Mouse (Mus musculus) heart, embryonic 14.5 days (tissue): ENCODE results near the gene Gm4969. TPM values are rescaled to one million over a fixed set of nuclear protein-coding genes. Genes with fewer than 3 reads are reported as not detected.

Experiments used
- ATAC-seq: fragments of 200-750 bp; cut with Nextera tagmentation; 2 replicates; pipeline ENCODE4 v1.8.0; 2017; ENCODE audit warnings: low read depth, moderate TSS enrichment; ENCODE audit not compliant: insufficient number of reproducible peaks, insufficient read depth, low FRiP score
- H3K27ac ChIP-seq, 2 experiments: fragments of 200-500 bp in 1 of 2; fragments of 300-500 bp in 1 of 2; sonication (generic) in 1 of 2; replicated peaks in 1 of 2; 2 replicates each; pipeline ENCODE4 v1.5.1; 2012 to 2014; ENCODE audit warnings: low read depth in 2 of 2, low read length in 2 of 2, control low read depth in 1 of 2, mild to moderate bottlenecking in 1 of 2, mixed read lengths in 1 of 2; ENCODE audit not compliant: control insufficient read depth in 1 of 2, insufficient read depth in 1 of 2
- H3K27me3 ChIP-seq: fragments of 300-500 bp; sonication (generic); 2 replicates; pipeline ENCODE4 v1.6.1; 2014; ENCODE audit warnings: mild to moderate bottlenecking, low read length, control low read depth; ENCODE audit not compliant: control insufficient read depth, insufficient read depth
- H3K36me3 ChIP-seq: fragments of 300-500 bp; sonication (generic); 2 replicates; pipeline ENCODE4 v1.6.1; 2014; ENCODE audit warnings: mild to moderate bottlenecking, control low read depth, low read length, mixed read lengths; ENCODE audit not compliant: control insufficient read depth, insufficient read depth
- H3K4me1 ChIP-seq, 2 experiments: fragments of 200-500 bp in 1 of 2; fragments of 300-500 bp in 1 of 2; sonication (generic) in 1 of 2; 2 replicates each; pipeline ENCODE4 v1.6.1; 2012 to 2014; ENCODE audit warnings: low read length in 2 of 2, control low read depth in 1 of 2, mixed read lengths in 1 of 2; ENCODE audit not compliant: control insufficient read depth in 2 of 2, insufficient read depth in 2 of 2
- H3K4me2 ChIP-seq: fragments of 300-500 bp; sonication (generic); 2 replicates; pipeline ENCODE4 v1.6.1; 2014; ENCODE audit warnings: mild to moderate bottlenecking, low read length
- H3K4me3 ChIP-seq, 2 experiments: fragments of 200-500 bp in 1 of 2; fragments of 300-500 bp in 1 of 2; sonication (generic) in 1 of 2; 2 replicates each; pipeline ENCODE4 v1.5.1; 2012 to 2014; ENCODE audit warnings: low read length in 2 of 2, mild to moderate bottlenecking in 2 of 2, control low read depth in 1 of 2, low read depth in 1 of 2, moderate library complexity in 1 of 2; ENCODE audit not compliant: control insufficient read depth in 1 of 2, insufficient read depth in 1 of 2
- H3K9ac ChIP-seq: fragments of 300-500 bp; sonication (generic); 2 replicates; pipeline ENCODE4 v1.6.1; 2014; ENCODE audit warnings: mild to moderate bottlenecking, low read length
- H3K9me3 ChIP-seq: fragments of 300-500 bp; sonication (generic); 2 replicates; pipeline ENCODE4 v1.6.1; 2016; ENCODE audit warnings: low read length, control low read depth; ENCODE audit not compliant: control insufficient read depth
- WGBS: fragments of 180-500 bp; shearing (Covaris S2); extraction: QIAGEN DNeasy Blood & Tissue Kit; methylation state at CpG from one replicate; pipeline ENCODE4 v1.1.7; 2014; 5-methylcytosine and 5-hydroxymethylcytosine counted together
- polyA plus RNA-seq: library from polyadenylated mRNA; unstranded; fragments of >200 nt; fragmentation: Nextera tagmentation; extraction: Ambion mirVana; gene quantifications from 2 replicates; pipeline ENCODE4 v1.2.1, GENCODE M21; 2014

The Gm4969 gene
- polyA plus RNA-seq, 1 experiment from 2014 or later, result 1.2 TPM

GRCm38 (mm10) chr7:19093537-19094385 lies 24.4 kb downstream of the Gm4969 start:
- H3K9ac ChIP-seq, result peak overlapping the region; percentile 96
- H3K4me3 ChIP-seq, result peak overlapping the region; percentile 79 to 89
- H3K36me3 ChIP-seq, result peaks cover 50% of the 10 kb centered on the region
- WGBS, result under 1% methylated on average over 45 of the region's 45 CpGs
- ATAC-seq, result peak; percentile 78
- H3K4me1 ChIP-seq, result peaks cover 30 to 45% of the 10 kb centered on the region in 2 experiments
- no peaks in the 10 kb centered on the region for H3K27me3 ChIP-seq
- H3K9me3 ChIP-seq, result no peaks in the 10 kb centered on the region
- H3K4me2 ChIP-seq, result peak overlapping the region; percentile 87
- H3K27ac ChIP-seq, result peak overlapping the region; percentile 99 to 100

- H3K4me1 ChIP-seq, result peaks cover 30 to 42% of the 10 kb centered on the region in 2 experiments
Measured at GRCm38 (mm10) chr7:19093174-19093521, 25.0 kb downstream of the Gm4969 start.

GRCm38 (mm10) chr7:19092381-19093173 lies 25.6 kb downstream of the Gm4969 start:
- Histone ChIP-seq H3K36me3 (peaks cover 52% of the 10 kb centered on the region), H3K4me3 (peak overlapping the region; percentile 48 to 79), H3K4me1 (peaks cover 30 to 37% of the 10 kb centered on the region in 2 experiments), H3K27me3 (no peaks in the 10 kb centered on the region), H3K27ac (peak overlapping the region; percentile 92 to 100), H3K9ac (peak overlapping the region; percentile 66), H3K9me3 (no peaks in the 10 kb centered on the region), H3K4me2 (peak overlapping the region; percentile 87)
- 7% methylated on average over 36 of the region's 38 CpGs for WGBS
- ATAC-seq, result peak; percentile 40

More at GRCm38 (mm10) chr7:19093174-19093521, 25.0 kb downstream of the Gm4969 start:
- Histone ChIP-seq H3K4me2 (peak overlapping the region; percentile 87), H3K27me3 (no peaks in the 10 kb centered on the region), H3K27ac (peak overlapping the region; percentile 92 to 100), H3K4me3 (peak overlapping the region; percentile 48 to 79), H3K9ac (peak overlapping the region; percentile 66), H3K36me3 (peaks cover 51% of the 10 kb centered on the region), H3K9me3 (no peaks in the 10 kb centered on the region)
- 0% methylated on average over 10 of the region's 15 CpGs for WGBS
- ATAC-seq, result peak; percentile 35

GRCm38 (mm10) chr7:19091913-19092312 lies 26.3 kb downstream of the Gm4969 start:
- peaks cover 52% of the 10 kb centered on the region for H3K36me3 ChIP-seq
- no peaks in the 10 kb centered on the region for H3K27me3 ChIP-seq
- ATAC-seq, result no peak
- H3K27ac ChIP-seq, result peak overlapping the region; percentile 92 to 100; a peak in 2 of 4 replicates
- peak overlapping the region; percentile 87 for H3K4me2 ChIP-seq
- no peak overlapping the region for H3K4me3 ChIP-seq
- 48% methylated on average over 17 of the region's 17 CpGs for WGBS
- no peaks in the 10 kb centered on the region for H3K9me3 ChIP-seq
- H3K4me1 ChIP-seq, result peaks cover 29 to 30% of the 10 kb centered on the region in 2 experiments
- H3K9ac ChIP-seq, result peak overlapping the region; percentile 66; the same call in 1 of the 2 replicates

GRCm38 (mm10) chr7:19088813-19089212 lies 29.4 kb downstream of the Gm4969 start:
- H3K9me3 ChIP-seq, result no peaks in the 10 kb centered on the region
- H3K27me3 ChIP-seq, result no peaks in the 10 kb centered on the region
- 35% methylated on average over 10 of the region's 10 CpGs for WGBS
- H3K4me3 ChIP-seq, result no peak overlapping the region
- no peak for ATAC-seq
- no peak overlapping the region for H3K27ac ChIP-seq
- peaks cover 51% of the 10 kb centered on the region for H3K36me3 ChIP-seq
- no peak overlapping the region for H3K9ac ChIP-seq
- H3K4me1 ChIP-seq, result peaks cover 40 to 46% of the 10 kb centered on the region in 2 experiments
- H3K4me2 ChIP-seq, result no peak overlapping the region

- ATAC-seq, result no peak
- Histone ChIP-seq H3K4me1 (peaks cover 36 to 49% of the 10 kb centered on the region in 2 experiments), H3K9ac (no peak overlapping the region), H3K27me3 (no peaks in the 10 kb centered on the region), H3K4me2 (no peak overlapping the region), H3K36me3 (peaks cover 62% of the 10 kb centered on the region), H3K27ac (no peak overlapping the region), H3K4me3 (no peak overlapping the region), H3K9me3 (no peaks in the 10 kb centered on the region)
- 71% methylated on average over 18 of the region's 18 CpGs for WGBS
Measured at GRCm38 (mm10) chr7:19086760-19087159, 31.4 kb downstream of the Gm4969 start.

GRCm38 (mm10) chr7:19086042-19086441 lies 32.1 kb downstream of the Gm4969 start:
- 9% methylated on average over 14 of the region's 14 CpGs for WGBS
- Histone ChIP-seq H3K27ac (0 out of 4 replicates have a peak overlapping the region, but pooled peaks of 1 of the 2 experiments have one; percentile 46), H3K4me1 (peaks cover 35 to 47% of the 10 kb centered on the region in 2 experiments), H3K4me3 (no peak overlapping the region), H3K9ac (peak overlapping the region; percentile 48), H3K27me3 (no peaks in the 10 kb centered on the region), H3K36me3 (peaks cover 64% of the 10 kb centered on the region), H3K4me2 (peak overlapping the region; percentile 55), H3K9me3 (no peaks in the 10 kb centered on the region)
- ATAC-seq, result no peak
